Mouse (Mus musculus): Measurements from ENCODE around the gene Rpl18a.
"Not testable (repeated sequence)": the region's sequence is repeated elsewhere in the genome, so short reads cannot be mapped to it uniquely, and the experiment has no call there.

DNA sequence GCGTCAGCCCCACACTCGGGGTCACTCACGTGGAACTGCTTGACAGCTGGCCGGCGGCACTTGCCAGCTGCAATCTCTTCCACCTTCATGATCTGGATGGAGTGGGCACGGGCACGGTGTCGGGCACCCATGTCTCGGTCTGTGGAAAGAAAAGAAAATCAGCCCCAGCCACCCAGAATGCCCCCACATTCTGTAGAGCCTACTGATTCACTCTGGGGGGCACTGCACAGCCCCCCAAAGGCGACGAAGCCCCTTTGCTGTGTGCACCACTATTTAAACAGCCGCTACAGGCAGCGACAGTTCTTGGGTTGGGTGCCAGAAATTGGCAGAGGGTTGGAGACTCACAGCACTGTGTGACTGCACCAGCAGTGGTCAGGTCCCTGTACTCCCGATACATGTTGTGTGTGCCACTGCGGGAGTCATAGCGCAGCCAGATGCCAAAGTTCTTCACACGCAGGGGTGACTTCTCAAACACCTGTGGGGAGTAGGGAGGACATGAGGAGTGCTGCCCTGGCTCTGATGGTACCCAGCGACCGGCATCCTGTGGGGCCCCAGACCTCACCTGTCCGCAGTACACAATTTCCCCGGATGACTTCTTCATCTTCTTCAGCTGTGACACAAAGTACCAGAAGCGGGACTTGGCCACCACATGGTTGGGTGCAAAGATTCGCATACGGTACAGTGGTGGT lies 1.5 kb downstream of the Rpl18a start:
- not testable (repeated sequence) for TF ChIP-seq CTCF (IDR thresholded peaks at IDR 0.05; ENCODE audit: low read depth, low read length); POLR2A (IDR thresholded peaks at IDR 0.05; ENCODE audit: insufficient read depth, low read length); EP300 (IDR thresholded peaks at IDR 0.05; ENCODE audit: insufficient read depth, low read depth, low read length)
